Mouse (Mus musculus) right cerebral cortex, adult 2 months (tissue): Measurements from ENCODE around the gene Slc25a17.
A peak's percentile ranks its signal among the peaks of the same experiment; 100 is the strongest.

Experiments
- DNase-seq, 2 experiments: peaks; one replicate each; pipeline ENCODE4 v3.0.0; 2021 to 2022; ENCODE audit warnings: low spot score in 2 of 2

Gene Slc25a17

GRCm38 (mm10) chr15:81355146-81355761, 5.4 kb downstream of the Slc25a17 start:
- DNase-seq = peak in 1 of 2 experiments; percentile 36

- DNase-seq = no peak
Observed at GRCm38 (mm10) chr15:81352638-81353037, 8.0 kb downstream of the Slc25a17 start.

- no peak for DNase-seq
Observed at GRCm38 (mm10) chr15:81350401-81350800, 10.2 kb downstream of the Slc25a17 start.

GRCm38 (mm10) chr15:81348366-81348765, 12.2 kb downstream of the Slc25a17 start:
- DNase-seq = no peak

GRCm38 (mm10) chr15:81347466-81347865, 13.1 kb downstream of the Slc25a17 start:
- DNase-seq = peak in 1 of 2 experiments; percentile 36

GRCm38 (mm10) chr15:81341426-81341825, 19.2 kb downstream of the Slc25a17 start:
- DNase-seq = no peak

- no peak for DNase-seq
Observed at GRCm38 (mm10) chr15:81339158-81339557, 21.5 kb downstream of the Slc25a17 start.

GRCm38 (mm10) chr15:81336466-81336865, 24.1 kb downstream of the Slc25a17 start:
- no peak for DNase-seq

GRCm38 (mm10) chr15:81332517-81332916, 28.1 kb downstream of the Slc25a17 start:
- DNase-seq = no peak

GRCm38 (mm10) chr15:81330816-81331433, 29.7 kb downstream of the Slc25a17 start:
- no peak for DNase-seq

GRCm38 (mm10) chr15:81329721-81330369, 30.8 kb downstream of the Slc25a17 start:
- no peak for DNase-seq

- DNase-seq = no peak
Observed at GRCm38 (mm10) chr15:81327501-81327900, 33.1 kb downstream of the Slc25a17 start.

GRCm38 (mm10) chr15:81324979-81325378, 35.6 kb downstream of the Slc25a17 start:
- DNase-seq = no peak

GRCm38 (mm10) chr15:81320137-81320536, 40.5 kb downstream of the Slc25a17 start:
- peak; percentile 20 to 22 for DNase-seq

- DNase-seq = no peak
Observed at GRCm38 (mm10) chr15:81319462-81319861, 41.1 kb downstream of the Slc25a17 start.

GRCm38 (mm10) chr15:81313928-81314327, 46.7 kb downstream of the Slc25a17 start:
- no peak for DNase-seq

GRCm38 (mm10) chr15:81311026-81311425, 49.6 kb downstream of the Slc25a17 start:
- no peak for DNase-seq

- no peak for DNase-seq
Observed at GRCm38 (mm10) chr15:81310353-81310752, 50.3 kb downstream of the Slc25a17 start.

GRCm38 (mm10) chr15:81308038-81308437, 52.6 kb downstream of the Slc25a17 start:
- no peak for DNase-seq

GRCm38 (mm10) chr15:81306501-81306900, 54.1 kb downstream of the Slc25a17 start:
- DNase-seq = no peak

- peak in 1 of 2 experiments; percentile 28 for DNase-seq
Observed at GRCm38 (mm10) chr15:81305035-81305434, 55.6 kb downstream of the Slc25a17 start.

- no peak for DNase-seq
Observed at GRCm38 (mm10) chr15:81304006-81304405, 56.6 kb downstream of the Slc25a17 start.
